Mouse (Mus musculus) central nervous system, embryonic 14 days (tissue): ENCODE data around the gene Aox1. TPM values are rescaled to one million over a fixed set of nuclear protein-coding genes. Genes with fewer than 3 reads are reported as not detected.

Source experiments
- polyA plus RNA-seq: library from polyadenylated mRNA; depleted of rRNA; stranded (reverse); fragments of >200 nt; gene quantifications from 2 replicates; pipeline ENCODE4 v1.2.3, GENCODE M21; 2012; rRNA removed

The Aox1 gene
- 0.36 and 0.53 TPM in 2 replicates for polyA plus RNA-seq

GRCm38 (mm10) chr1:58029636-58030117 is at the start of gene Aox1:
Aox1 (plus strand) TSS chr1:58029931.

GRCm38 (mm10) chr1:57995432-57996132 is 34.1 kb upstream of the Aox1 start, which contains the start of gene Sgo2a:
Sgo2a (plus strand) TSS chr1:57995971.

DNA sequence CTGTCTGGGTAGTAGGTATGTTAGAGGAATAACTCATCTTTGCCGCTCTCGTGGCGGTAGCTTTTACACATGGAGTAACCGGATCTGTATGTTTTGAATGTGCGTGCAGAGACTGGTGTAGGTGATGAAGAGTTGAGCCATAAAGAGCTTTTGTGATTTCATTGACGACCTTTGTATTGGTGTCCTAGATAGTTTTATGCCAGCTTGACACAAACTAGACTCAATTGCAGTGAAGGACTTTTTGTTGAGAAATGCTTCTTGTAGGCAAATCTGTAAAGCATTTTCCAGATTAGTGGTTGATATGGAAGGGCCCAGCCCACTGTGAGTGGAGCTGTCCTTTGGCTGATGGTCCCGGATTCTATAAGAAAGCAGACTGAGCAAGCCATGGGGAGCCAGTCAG is 10.9 kb upstream of the Aox1 start, which contains the start of gene Kctd18:
Kctd18 (minus strand) TSS at position 101 of the 400 bp plus-strand sequence.

DNA sequence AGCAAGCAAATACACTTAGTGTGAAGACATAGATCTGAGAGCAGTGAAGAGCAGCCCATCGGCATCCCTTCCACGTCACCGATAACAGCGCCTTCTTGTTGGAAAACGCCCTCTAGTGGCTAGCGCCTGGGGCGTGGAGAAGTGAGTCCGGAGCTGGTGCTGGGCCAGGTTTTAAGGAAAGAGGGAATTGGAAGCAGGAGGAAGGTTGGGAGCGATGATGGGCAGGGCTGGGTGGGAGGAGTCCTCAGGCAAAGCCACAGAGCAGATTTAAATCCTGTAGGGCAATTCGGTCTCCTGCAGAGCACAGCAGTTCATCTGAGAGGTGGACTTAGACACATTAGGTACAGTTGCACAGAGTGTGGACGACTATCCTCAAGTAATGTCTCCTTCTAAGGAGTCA is 83.1 kb downstream of the Aox1 start, which contains the start of gene Aox3:
Aox3 (plus strand) TSS at position 251 of the 400 bp plus-strand sequence.

Other genes with a start within 250 kb of the Aox1 start
- gene Sgo2a, start 34.0 kb upstream of the Aox1 start, polyA plus RNA-seq = 6.7 and 8.7 TPM in 2 replicates
- 34.6 and 36.5 TPM in 2 replicates for gene Kctd18, start 11.0 kb upstream of the Aox1 start, polyA plus RNA-seq
- gene Aox3, start 83.2 kb downstream of the Aox1 start, polyA plus RNA-seq = 0.29 and 0.43 TPM in 2 replicates
- 0.28 and 0.32 TPM in 2 replicates for gene Aox4, start 180.5 kb downstream of the Aox1 start, polyA plus RNA-seq
- 0.04 and 0.08 TPM in 2 replicates for gene Aox2, start 248.4 kb downstream of the Aox1 start, polyA plus RNA-seq